Mouse (Mus musculus) MEL (cell line): ENCODE measurements around the gene Gm28434. TPM values are rescaled to one million over a fixed set of nuclear protein-coding genes. Genes with fewer than 3 reads are reported as not detected.

Experiments
- DNase-seq: peaks from one replicate; pipeline ENCODE4 v3.0.0; 2011; ENCODE audit warnings: low read depth, low spot score
- H3K27ac ChIP-seq: 2 replicates; pipeline ENCODE4 v1.5.1; 2012; ENCODE audit warnings: low read depth, mild to moderate bottlenecking, control low read depth, low read length, moderate library complexity; ENCODE audit not compliant: control insufficient read depth
- H3K27me3 ChIP-seq, 2 experiments: fragments of 150-350 bp in 1 of 2; sonication (generic) in 1 of 2; 2 replicates each; pipeline ENCODE4 v1.6.1; 2012; ENCODE audit warnings: low read length in 2 of 2, mild to moderate bottlenecking in 2 of 2, improper control_type of control experiment in 1 of 2, moderate library complexity in 1 of 2; ENCODE audit not compliant: insufficient read depth in 2 of 2, control insufficient read depth in 1 of 2
- H3K36me3 ChIP-seq, 2 experiments: 2 replicates each; pipeline ENCODE4 v1.6.1; 2012 to 2014; ENCODE audit warnings: low read length in 2 of 2, improper control_type of control experiment in 1 of 2, inconsistent platforms in 1 of 2, mild to moderate bottlenecking in 1 of 2; ENCODE audit not compliant: insufficient read depth in 2 of 2, control insufficient read depth in 1 of 2
- H3K4me1 ChIP-seq, 2 experiments: fragments of 150-350 bp in 1 of 2; sonication (generic) in 1 of 2; 2 replicates each; pipeline ENCODE4 v1.6.1; 2012; ENCODE audit warnings: low read length in 2 of 2, improper control_type of control experiment in 1 of 2, mild to moderate bottlenecking in 1 of 2; ENCODE audit not compliant: insufficient read depth in 2 of 2, control insufficient read depth in 1 of 2
- H3K4me3 ChIP-seq, 2 experiments: fragments of 150-350 bp in 1 of 2; sonication (generic) in 1 of 2; 2 replicates each; pipeline ENCODE4 v1.5.1; 2012; ENCODE audit warnings: low read depth in 2 of 2, low read length in 2 of 2, mild to moderate bottlenecking in 2 of 2, moderate library complexity in 2 of 2, control low read depth in 1 of 2, improper control_type of control experiment in 1 of 2; ENCODE audit not compliant: control insufficient read depth in 1 of 2, insufficient read depth in 1 of 2
- H3K79me2 ChIP-seq: 2 replicates; pipeline ENCODE4 v1.6.1; 2012; ENCODE audit warnings: mild to moderate bottlenecking, low read length, moderate library complexity; ENCODE audit not compliant: control insufficient read depth, poor library complexity, insufficient read depth
- H3K9ac ChIP-seq: 2 replicates; pipeline ENCODE4 v1.6.1; 2012; ENCODE audit warnings: low read depth, mild to moderate bottlenecking, control low read depth, low read length, moderate library complexity; ENCODE audit not compliant: control insufficient read depth, poor library complexity, severe bottlenecking
- H3K9me3 ChIP-seq: fragments of 150-350 bp; sonication (generic); replicated peaks from 2 replicates; pipeline ENCODE4 v1.6.1; 2012; ENCODE audit warnings: mild to moderate bottlenecking, low read length, improper control_type of control experiment, moderate library complexity; ENCODE audit not compliant: insufficient read depth
- CHD2 ChIP-seq: IDR thresholded peaks from 2 replicates; pipeline ENCODE4 v1.6.1; 2011; ENCODE audit warnings: low read length, improper control_type of control experiment
- CTCF ChIP-seq, 3 experiments: IDR thresholded peaks in 2 of 3; conservative IDR thresholded peaks in 1 of 3; 2 replicates each; pipeline ENCODE4 v1.5.1; 2011 to 2012; ENCODE audit warnings: low read length in 3 of 3, low read depth in 2 of 3, mild to moderate bottlenecking in 2 of 3, improper control_type of control experiment in 1 of 3, inconsistent platforms in 1 of 3, mixed read lengths in 1 of 3, moderate library complexity in 1 of 3; ENCODE audit not compliant: control insufficient read depth in 1 of 3, insufficient read depth in 1 of 3, poor library complexity in 1 of 3, severe bottlenecking in 1 of 3
- E2F4 ChIP-seq: IDR thresholded peaks from 2 replicates; pipeline ENCODE4 v1.6.1; 2011; ENCODE audit warnings: low read depth, low read length, improper control_type of control experiment, borderline replicate concordance
- EP300 ChIP-seq, 2 experiments: IDR thresholded peaks; 2 replicates each; pipeline ENCODE4 v1.6.1; 2011; ENCODE audit warnings: improper control_type of control experiment in 2 of 2, low read length in 2 of 2, low read depth in 1 of 2, mild to moderate bottlenecking in 1 of 2
- GATA1 ChIP-seq: IDR thresholded peaks from 2 replicates; pipeline ENCODE4 v1.6.1; 2011; ENCODE audit warnings: low read depth, low read length, improper control_type of control experiment
- HCFC1 ChIP-seq: IDR thresholded peaks from 2 replicates; pipeline ENCODE4 v1.6.1; 2012; ENCODE audit warnings: low read depth, mild to moderate bottlenecking, inconsistent platforms, low read length, improper control_type of control experiment, moderate library complexity
- JUND ChIP-seq: IDR thresholded peaks from 2 replicates; pipeline ENCODE4 v1.6.1; 2011; ENCODE audit warnings: low read depth, mild to moderate bottlenecking, improper control_type of control experiment, low read length
- KAT2A ChIP-seq: conservative IDR thresholded peaks from 2 replicates; pipeline ENCODE4 v1.6.1; 2012; ENCODE audit warnings: low read depth, low read length, improper control_type of control experiment, inconsistent platforms
- MAFK ChIP-seq: IDR thresholded peaks from 2 replicates; pipeline ENCODE4 v1.6.1; 2011; ENCODE audit warnings: low read depth, mild to moderate bottlenecking, low read length, improper control_type of control experiment, borderline replicate concordance
- MAZ ChIP-seq: IDR thresholded peaks from 2 replicates; pipeline ENCODE4 v1.6.1; 2012; ENCODE audit warnings: low read depth, mild to moderate bottlenecking, inconsistent platforms, low read length, improper control_type of control experiment
- MXI1 ChIP-seq: IDR thresholded peaks from 2 replicates; pipeline ENCODE4 v1.6.1; 2011; ENCODE audit warnings: mild to moderate bottlenecking, low read depth, low read length, improper control_type of control experiment
- MYB ChIP-seq: IDR thresholded peaks from 2 replicates; pipeline ENCODE4 v1.6.1; 2011; ENCODE audit warnings: mild to moderate bottlenecking, low read depth, low read length, improper control_type of control experiment
- NRF1 ChIP-seq: IDR thresholded peaks from 2 replicates; pipeline ENCODE4 v1.6.1; 2014; ENCODE audit warnings: low read depth, mild to moderate bottlenecking, inconsistent platforms, low read length, improper control_type of control experiment, moderate library complexity; ENCODE audit not compliant: poor library complexity, insufficient read depth, severe bottlenecking
- POLR2A ChIP-seq, 2 experiments: IDR thresholded peaks; 2 replicates each; pipeline ENCODE4 v1.6.1; 2011 to 2012; ENCODE audit warnings: low read length in 2 of 2, mild to moderate bottlenecking in 2 of 2, control low read depth in 1 of 2, improper control_type of control experiment in 1 of 2, low read depth in 1 of 2, moderate library complexity in 1 of 2; ENCODE audit not compliant: control insufficient read depth in 1 of 2, insufficient read depth in 1 of 2, poor library complexity in 1 of 2
- RCOR1 ChIP-seq: IDR thresholded peaks from 2 replicates; pipeline ENCODE4 v1.6.1; 2012; ENCODE audit warnings: low read depth, mild to moderate bottlenecking, inconsistent platforms, low read length, improper control_type of control experiment
- SIN3A ChIP-seq: IDR thresholded peaks from 2 replicates; pipeline ENCODE4 v1.6.1; 2012; ENCODE audit warnings: low read length, improper control_type of control experiment, inconsistent platforms
- TAL1 ChIP-seq: IDR thresholded peaks from 2 replicates; pipeline ENCODE4 v1.6.1; 2012; ENCODE audit warnings: mild to moderate bottlenecking, inconsistent platforms, low read length, moderate library complexity, mixed read lengths
- USF1 ChIP-seq: IDR thresholded peaks from 2 replicates; pipeline ENCODE4 v1.6.1; 2014; ENCODE audit warnings: low read depth, mild to moderate bottlenecking, inconsistent platforms, low read length, improper control_type of control experiment, moderate library complexity
- USF2 ChIP-seq, 2 experiments: IDR thresholded peaks; 2 replicates each; pipeline ENCODE4 v1.6.1; 2011 to 2012; ENCODE audit warnings: improper control_type of control experiment in 2 of 2, low read length in 2 of 2, borderline replicate concordance in 1 of 2, inconsistent platforms in 1 of 2, low read depth in 1 of 2, mild to moderate bottlenecking in 1 of 2; ENCODE audit not compliant: insufficient read depth in 1 of 2
- ZMIZ1 ChIP-seq: IDR thresholded peaks from 2 replicates; pipeline ENCODE4 v1.6.1; 2012; ENCODE audit warnings: low read depth, mild to moderate bottlenecking, inconsistent platforms, low read length, improper control_type of control experiment, moderate library complexity
- ZNF384 ChIP-seq: IDR thresholded peaks from 2 replicates; pipeline ENCODE4 v1.6.1; 2012; ENCODE audit warnings: low read depth, mild to moderate bottlenecking, inconsistent platforms, low read length, improper control_type of control experiment
- polyA plus RNA-seq, 2 experiments: library from polyadenylated mRNA; stranded (reverse) in 1 of 2; unstranded in 1 of 2; fragments of >175 nt in 1 of 2; fragments of >200 nt in 1 of 2; gene quantifications; 2 replicates each; pipeline versions ENCODE4 v1.2.1 to v1.2.4; 2012; ENCODE audit warnings: low replicate concordance in 2 of 2, low read depth in 1 of 2; ENCODE audit not compliant: insufficient read length in 2 of 2, insufficient read depth in 1 of 2, missing spikeins in 1 of 2
- total RNA-seq: library from RNA; depleted of rRNA; stranded (reverse); fragments of 300-350 nt; gene quantifications from 2 replicates; pipeline ENCODE4 v1.2.3, GENCODE M21; 2012; rRNA removed

Gene Gm28434
- total and polyA plus RNA-seq, 3 experiments, result not detected

DNA sequence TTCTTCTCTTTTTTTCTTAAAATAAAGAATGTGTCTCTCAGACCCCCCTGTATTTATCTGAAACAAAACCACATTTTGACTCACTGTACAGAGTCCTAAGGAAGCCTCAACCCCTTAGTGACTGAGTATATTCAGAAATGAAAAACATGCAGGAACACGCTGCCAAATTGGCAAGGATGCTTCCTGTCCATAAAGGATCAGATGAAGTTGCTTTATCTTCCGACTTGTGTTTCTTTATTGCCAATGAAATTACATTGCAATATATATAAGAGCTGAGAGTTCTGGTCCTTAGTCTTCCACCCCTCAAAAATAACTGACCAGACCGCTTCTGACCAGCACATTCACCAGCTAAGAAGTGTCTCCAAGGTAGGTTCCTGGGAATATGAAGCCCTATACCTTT lies 32.9 kb downstream of the Gm28434 start, which contains the start of gene Smr3a:
Gene Smr3a, plus strand, starts transcription at position 301 of the 400 bp plus-strand sequence.
- H3K9me3 ChIP-seq, result no peaks in the 10 kb centered on the region
- no peak within 1 kb of the TSS for H3K4me3 ChIP-seq
- DNase-seq, result no peak
- no peak within 1 kb of the TSS for H3K27ac ChIP-seq
- H3K4me1 ChIP-seq, result no peaks in the 10 kb centered on the region
- H3K36me3 ChIP-seq, result no peaks in the 10 kb centered on the region
- H3K9ac ChIP-seq, result no peak within 1 kb of the TSS
- TF ChIP-seq EP300 (IDR thresholded peaks at IDR 0.05; ENCODE audit: low read depth in 1 of 2, low read length in 2 of 2) (no peak), JUND (no peak), CHD2 (no peak), POLR2A (IDR thresholded peaks at IDR 0.05; ENCODE audit: control insufficient read depth in 1 of 2, insufficient read depth in 1 of 2, low read depth in 1 of 2, low read length in 2 of 2, poor library complexity in 1 of 2) (no peak), CTCF (IDR thresholded peaks at IDR 0.05 in 2 of 3, conservative IDR thresholded peaks at IDR 0.05 in 1 of 3; ENCODE audit: control insufficient read depth in 1 of 3, insufficient read depth in 1 of 3, low read depth in 2 of 3, low read length in 3 of 3, poor library complexity in 1 of 3, severe bottlenecking in 1 of 3) (no peak), SIN3A (no peak), RCOR1 (no peak), GATA1 (no peak), MAFK (no peak), TAL1 (no peak), MYB (no peak), NRF1 (no peak), KAT2A (no peak), HCFC1 (no peak), USF1 (no peak), MAZ (no peak), USF2 (IDR thresholded peaks at IDR 0.05; ENCODE audit: borderline replicate concordance in 1 of 2, insufficient read depth in 1 of 2, low read depth in 1 of 2, low read length in 2 of 2) (no peak), E2F4 (no peak)
- H3K79me2 ChIP-seq, result no peaks in the 10 kb centered on the region
- H3K27me3 ChIP-seq, result no peaks in the 10 kb centered on the region

DNA sequence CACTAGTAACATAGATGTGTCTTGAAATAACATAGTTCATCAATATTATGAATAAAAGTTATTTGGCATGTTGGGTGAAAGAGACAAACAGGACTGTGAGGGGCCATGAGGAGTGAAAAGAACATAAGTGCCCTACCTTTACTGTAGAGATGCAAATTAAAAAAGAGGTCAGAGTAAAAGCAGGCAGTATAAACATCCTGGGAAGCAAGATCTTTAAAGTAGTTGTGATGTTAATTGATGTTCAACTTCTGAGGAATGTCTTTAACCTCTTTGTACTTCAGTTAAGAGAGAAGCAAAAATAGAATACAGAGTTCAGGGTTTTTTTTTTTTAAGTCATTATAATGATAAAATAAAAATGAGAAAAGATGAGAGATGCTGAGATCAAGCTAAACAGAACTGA lies 35.9 kb downstream of the Gm28434 start:
- H3K36me3 ChIP-seq, result no peaks in the 10 kb centered on the region
- H3K27me3 ChIP-seq, result no peaks in the 10 kb centered on the region
- DNase-seq, result no peak
- H3K4me1 ChIP-seq, result no peaks in the 10 kb centered on the region
- TF ChIP-seq ZNF384, result no peak
- no peak for TF ChIP-seq ZMIZ1
- no peak for TF ChIP-seq CHD2
- TF ChIP-seq MXI1, result no peak
- no peak for TF ChIP-seq CTCF (IDR thresholded peaks at IDR 0.05 in 2 of 3, conservative IDR thresholded peaks at IDR 0.05 in 1 of 3; ENCODE audit: control insufficient read depth in 1 of 3, insufficient read depth in 1 of 3, low read depth in 2 of 3, low read length in 3 of 3, poor library complexity in 1 of 3, severe bottlenecking in 1 of 3)
- no peak for TF ChIP-seq KAT2A
- H3K79me2 ChIP-seq, result no peaks in the 10 kb centered on the region
- H3K9me3 ChIP-seq, result no peaks in the 10 kb centered on the region
- H3K27ac ChIP-seq, result no peak overlapping the region
- no peak overlapping the region for H3K4me3 ChIP-seq
- H3K9ac ChIP-seq, result no peak overlapping the region

Other genes with a start within 250 kb of the Gm28434 start
- not detected in 2 replicates for gene Csn1s2a, start 194.9 kb upstream of the Gm28434 start, total RNA-seq
- gene Csn1s2a, start 194.9 kb upstream of the Gm28434 start, polyA plus RNA-seq, result not detected
- gene Csn1s2b, start 161.4 kb upstream of the Gm28434 start, total RNA-seq, result not detected in 2 replicates
- not detected for gene Csn1s2b, start 161.4 kb upstream of the Gm28434 start, polyA plus RNA-seq
- gene Prr27, start 143.8 kb upstream of the Gm28434 start, total RNA-seq, result not detected in 2 replicates
- not detected for gene Prr27, start 143.8 kb upstream of the Gm28434 start, polyA plus RNA-seq
- gene Odam, start 84.5 kb upstream of the Gm28434 start, total RNA-seq, result not detected in 2 replicates
- gene Odam, start 84.5 kb upstream of the Gm28434 start, polyA plus RNA-seq, result not detected
- gene Csn3, start 43.9 kb upstream of the Gm28434 start, total RNA-seq, result not detected in 2 replicates
- gene Csn3, start 43.9 kb upstream of the Gm28434 start, polyA plus RNA-seq, result not detected
- not detected in 2 replicates for gene 2310003L06Rik, start 58 bp upstream of the Gm28434 start, total RNA-seq
- gene 2310003L06Rik, start 58 bp upstream of the Gm28434 start, polyA plus RNA-seq, result not detected
- gene Cabs1, start 9.9 kb downstream of the Gm28434 start, total RNA-seq, result not detected in 2 replicates
- not detected for gene Cabs1, start 9.9 kb downstream of the Gm28434 start, polyA plus RNA-seq
- not detected in 2 replicates for gene Smr3a, start 33.0 kb downstream of the Gm28434 start, total RNA-seq
- not detected for gene Smr3a, start 33.0 kb downstream of the Gm28434 start, polyA plus RNA-seq
- not detected in 2 replicates for gene Smr2, start 117.0 kb downstream of the Gm28434 start, total RNA-seq
- not detected for gene Smr2, start 117.0 kb downstream of the Gm28434 start, polyA plus RNA-seq
- gene Gm11116, start 142.0 kb downstream of the Gm28434 start, total RNA-seq, result not detected in 2 replicates
- gene Gm11116, start 142.0 kb downstream of the Gm28434 start, polyA plus RNA-seq, result not detected
- gene Gm11115, start 184.6 kb downstream of the Gm28434 start, total RNA-seq, result not detected in 2 replicates
- gene Gm11115, start 184.6 kb downstream of the Gm28434 start, polyA plus RNA-seq, result not detected